Mouse (Mus musculus): ENCODE measurements around the gene Mapk3.

- TF ChIP-seq CTCF (IDR thresholded peaks at IDR 0.05; ENCODE audit: control insufficient read depth, insufficient read depth, low read length) (no peak), POLR2A (IDR thresholded peaks at IDR 0.05; ENCODE audit: borderline replicate concordance, control insufficient read depth, low read depth, low read length) (no peak)
These were observed 17.4 kb upstream of the Mapk3 start for GRCm38 (mm10) chr7:126741964-126742482.

All from bone marrow, adult 2 months (tissue).